Mouse (Mus musculus): ENCODE data around the gene Slc27a4. TPM values are rescaled to one million over a fixed set of nuclear protein-coding genes. Genes with fewer than 3 reads are reported as not detected.

Gene Slc27a4
- polyA plus RNA-seq, 1 experiment, result 49.7 TPM

- no peaks in the 10 kb centered on the region for H3K27me3 ChIP-seq (replicated peaks; ENCODE audit: control insufficient read depth, insufficient read depth, low read length)
- H3K4me1 ChIP-seq (ENCODE audit: control insufficient read depth, insufficient read depth, low read length), result no peaks in the 10 kb centered on the region
- TF ChIP-seq CTCF (conservative IDR thresholded peaks at IDR 0.05; ENCODE audit: insufficient read depth, insufficient read length, low read depth, low read length), result no peak
- no peak for TF ChIP-seq POLR2A (IDR thresholded peaks at IDR 0.05; ENCODE audit: low read depth, low read length)
- H3K4me3 ChIP-seq (ENCODE audit: insufficient read depth, low read depth, low read length), result no peak overlapping the region
- H3K36me3 ChIP-seq (ENCODE audit: control insufficient read depth, insufficient read depth, low read length), result no peaks in the 10 kb centered on the region; the same call in 1 of the 2 replicates
- DNase-seq, result peak; percentile 54
- 67% methylated on average over 2 of the region's 2 CpGs for WGBS
- no peak overlapping the region for H3K27ac ChIP-seq (ENCODE audit: insufficient read depth, low read depth, low read length)
Observed at GRCm38 (mm10) chr2:29835391-29835899, 33.0 kb downstream of the Slc27a4 start.

- TF ChIP-seq CTCF (conservative IDR thresholded peaks at IDR 0.05; ENCODE audit: insufficient read depth, insufficient read length, low read depth, low read length) (no peak), POLR2A (IDR thresholded peaks at IDR 0.05; ENCODE audit: low read depth, low read length) (no peak)
- DNase-seq, result no peak
- 64% methylated on average over 4 of the region's 4 CpGs for WGBS
- no peak overlapping the region for H3K27ac ChIP-seq (ENCODE audit: insufficient read depth, low read depth, low read length)
- no peak overlapping the region for H3K4me3 ChIP-seq (ENCODE audit: insufficient read depth, low read depth, low read length)
- H3K36me3 ChIP-seq (ENCODE audit: control insufficient read depth, insufficient read depth, low read length), result peaks cover 2% of the 10 kb centered on the region; the same call in 1 of the 2 replicates
- H3K27me3 ChIP-seq (replicated peaks; ENCODE audit: control insufficient read depth, insufficient read depth, low read length), result no peaks in the 10 kb centered on the region
- no peaks in the 10 kb centered on the region for H3K4me1 ChIP-seq (ENCODE audit: control insufficient read depth, insufficient read depth, low read length)
Observed at GRCm38 (mm10) chr2:29839460-29839859, 37.0 kb downstream of the Slc27a4 start.

GRCm38 (mm10) chr2:29843231-29844105 is 41.0 kb downstream of the Slc27a4 start:
- Histone ChIP-seq H3K27me3 (replicated peaks; ENCODE audit: control insufficient read depth, insufficient read depth, low read length) (no peaks in the 10 kb centered on the region), H3K4me3 (ENCODE audit: insufficient read depth, low read depth, low read length) (no peak overlapping the region), H3K27ac (ENCODE audit: insufficient read depth, low read depth, low read length) (no peak overlapping the region), H3K4me1 (ENCODE audit: control insufficient read depth, insufficient read depth, low read length) (no peaks in the 10 kb centered on the region), H3K36me3 (ENCODE audit: control insufficient read depth, insufficient read depth, low read length) (peaks cover 2% of the 10 kb centered on the region; the same call in 1 of the 2 replicates)
- WGBS, result 77% methylated on average over 9 of the region's 9 CpGs
- DNase-seq, result no peak
- TF ChIP-seq CTCF (conservative IDR thresholded peaks at IDR 0.05; ENCODE audit: insufficient read depth, insufficient read length, low read depth, low read length) (no peak), POLR2A (IDR thresholded peaks at IDR 0.05; ENCODE audit: low read depth, low read length) (no peak)

- TF ChIP-seq CTCF (conservative IDR thresholded peaks at IDR 0.05; ENCODE audit: insufficient read depth, insufficient read length, low read depth, low read length) (no peak), POLR2A (IDR thresholded peaks at IDR 0.05; ENCODE audit: low read depth, low read length) (no peak)
- no peak overlapping the region for H3K27ac ChIP-seq (ENCODE audit: insufficient read depth, low read depth, low read length)
- peaks cover 2% of the 10 kb centered on the region; the same call in 1 of the 2 replicates for H3K36me3 ChIP-seq (ENCODE audit: control insufficient read depth, insufficient read depth, low read length)
- no peaks in the 10 kb centered on the region for H3K4me1 ChIP-seq (ENCODE audit: control insufficient read depth, insufficient read depth, low read length)
- H3K27me3 ChIP-seq (replicated peaks; ENCODE audit: control insufficient read depth, insufficient read depth, low read length), result no peaks in the 10 kb centered on the region
- H3K4me3 ChIP-seq (ENCODE audit: insufficient read depth, low read depth, low read length), result no peak overlapping the region
- no peak for DNase-seq
- WGBS, result 96% methylated on average over 2 of the region's 2 CpGs
Observed at GRCm38 (mm10) chr2:29844115-29844514, 41.7 kb downstream of the Slc27a4 start.

GRCm38 (mm10) chr2:29844661-29845060 is 42.2 kb downstream of the Slc27a4 start:
- no peak overlapping the region for H3K27ac ChIP-seq (ENCODE audit: insufficient read depth, low read depth, low read length)
- peaks cover 2% of the 10 kb centered on the region; the same call in 1 of the 2 replicates for H3K36me3 ChIP-seq (ENCODE audit: control insufficient read depth, insufficient read depth, low read length)
- WGBS, result 76% methylated on average over 3 of the region's 3 CpGs
- H3K27me3 ChIP-seq (replicated peaks; ENCODE audit: control insufficient read depth, insufficient read depth, low read length), result no peaks in the 10 kb centered on the region
- no peak for TF ChIP-seq CTCF (conservative IDR thresholded peaks at IDR 0.05; ENCODE audit: insufficient read depth, insufficient read length, low read depth, low read length)
- no peak for TF ChIP-seq POLR2A (IDR thresholded peaks at IDR 0.05; ENCODE audit: low read depth, low read length)
- H3K4me1 ChIP-seq (ENCODE audit: control insufficient read depth, insufficient read depth, low read length), result no peaks in the 10 kb centered on the region
- no peak overlapping the region for H3K4me3 ChIP-seq (ENCODE audit: insufficient read depth, low read depth, low read length)
- DNase-seq, result no peak

GRCm38 (mm10) chr2:29845636-29846035 is 43.2 kb downstream of the Slc27a4 start:
- TF ChIP-seq POLR2A (IDR thresholded peaks at IDR 0.05; ENCODE audit: low read depth, low read length), result no peak
- TF ChIP-seq CTCF (conservative IDR thresholded peaks at IDR 0.05; ENCODE audit: insufficient read depth, insufficient read length, low read depth, low read length), result no peak
- no peak overlapping the region for H3K4me3 ChIP-seq (ENCODE audit: insufficient read depth, low read depth, low read length)
- no peaks in the 10 kb centered on the region for H3K4me1 ChIP-seq (ENCODE audit: control insufficient read depth, insufficient read depth, low read length)
- WGBS, result 63% methylated on average over 25 of the region's 25 CpGs
- no peak for DNase-seq
- no peak overlapping the region for H3K27ac ChIP-seq (ENCODE audit: insufficient read depth, low read depth, low read length)
- H3K27me3 ChIP-seq (replicated peaks; ENCODE audit: control insufficient read depth, insufficient read depth, low read length), result no peaks in the 10 kb centered on the region
- peaks cover 2% of the 10 kb centered on the region; the same call in 1 of the 2 replicates for H3K36me3 ChIP-seq (ENCODE audit: control insufficient read depth, insufficient read depth, low read length)

All from kidney, adult 2 months (tissue).